Mouse (Mus musculus) brain, embryonic 14.5 days (tissue): ENCODE data around the gene Cyp26a1.

Experiments
- CTCF ChIP-seq: fragments of 200-500 bp; IDR thresholded peaks from 2 replicates; pipeline ENCODE4 v1.5.1; 2012; ENCODE audit warnings: inconsistent platforms, mild to moderate bottlenecking, moderate library complexity, borderline replicate concordance; ENCODE audit not compliant: insufficient read depth, insufficient read length; ENCODE audit errors: extremely low read depth
- POLR2A ChIP-seq: fragments of 200-500 bp; IDR thresholded peaks from 2 replicates; pipeline ENCODE4 v1.6.1; 2012; ENCODE audit warnings: mild to moderate bottlenecking, inconsistent platforms, borderline replicate concordance; ENCODE audit not compliant: poor library complexity, insufficient read depth, insufficient read length, severe bottlenecking; ENCODE audit errors: extremely low read depth

DNA sequence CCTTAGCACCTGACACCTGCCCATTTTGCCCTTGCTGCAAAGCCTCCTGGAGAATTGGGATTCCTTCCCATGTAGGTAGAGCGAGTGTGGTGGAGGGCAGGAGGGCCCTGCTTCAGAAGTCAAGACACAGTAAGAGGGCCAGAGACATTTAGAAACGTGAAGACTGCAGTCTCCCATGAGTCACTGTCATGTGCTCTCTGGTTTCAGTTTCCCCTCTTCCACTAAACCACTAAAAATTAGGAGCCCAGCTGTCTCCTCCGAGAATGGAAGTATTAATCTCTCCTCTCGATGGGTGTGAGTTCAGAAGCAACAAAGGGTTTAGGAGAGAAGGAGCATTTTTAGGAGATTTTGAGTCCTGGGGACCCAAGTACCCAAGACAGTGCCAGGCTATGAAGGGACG lies 8.1 kb upstream of the Cyp26a1 start:
- TF ChIP-seq POLR2A (no peak), CTCF (no peak)
